Mouse (Mus musculus): Measurements from ENCODE around the gene Ncbp2. TPM values are rescaled to one million over a fixed set of nuclear protein-coding genes. Genes with fewer than 3 reads are reported as not detected.

The Ncbp2 gene
- 9.7 and 11.3 TPM in 2 replicates for polyA plus RNA-seq (2012; rRNA removed)

GRCm38 (mm10) chr16:31948345-31948774, at the start of gene Ncbp2, which contains the start of gene 0610012G03Rik:
Gene Ncbp2, plus strand, starts transcription at chr16:31948513.
Gene 0610012G03Rik, minus strand, starts transcription at chr16:31948494.
- Histone ChIP-seq H3K4me3 (ENCODE audit: control insufficient read depth, insufficient read depth, low read length) (peak within 1 kb of the TSS; percentile 84), H3K27ac (ENCODE audit: control insufficient read depth, insufficient read depth, low read length) (no peak within 1 kb of the TSS), H3K36me3 (ENCODE audit: control insufficient read depth, insufficient read depth, low read length) (no peaks in the 10 kb centered on the region), H3K27me3 (ENCODE audit: control insufficient read depth, insufficient read depth, low read length) (no peaks in the 10 kb centered on the region), H3K4me1 (replicated peaks; ENCODE audit: control insufficient read depth, insufficient read depth, low read length) (peaks cover 15% of the 10 kb centered on the region)
- 1% methylated on average over 55 of the region's 55 CpGs for WGBS
- TF ChIP-seq CTCF (IDR thresholded peaks at IDR 0.05; ENCODE audit: borderline replicate concordance, control insufficient read depth, extremely low read depth, insufficient read depth, low read length, poor library complexity) (peak; percentile 27; the same call in 1 of the 2 replicates), POLR2A (IDR thresholded peaks at IDR 0.05; ENCODE audit: control insufficient read depth, extremely low read depth, insufficient read depth, low read length, poor library complexity) (peak; percentile 43; the same call in 1 of the 2 replicates)
- peak; percentile 95 for DNase-seq

- no peaks in the 10 kb centered on the region for H3K27me3 ChIP-seq (ENCODE audit: control insufficient read depth, insufficient read depth, low read length)
- no peak overlapping the region for H3K4me3 ChIP-seq (ENCODE audit: control insufficient read depth, insufficient read depth, low read length)
- H3K4me1 ChIP-seq (replicated peaks; ENCODE audit: control insufficient read depth, insufficient read depth, low read length): no peaks in the 10 kb centered on the region
- no peak overlapping the region for H3K27ac ChIP-seq (ENCODE audit: control insufficient read depth, insufficient read depth, low read length)
- no peaks in the 10 kb centered on the region for H3K36me3 ChIP-seq (ENCODE audit: control insufficient read depth, insufficient read depth, low read length)
- no peak for DNase-seq
- no peak for TF ChIP-seq POLR2A (IDR thresholded peaks at IDR 0.05; ENCODE audit: control insufficient read depth, extremely low read depth, insufficient read depth, low read length, poor library complexity)
- TF ChIP-seq CTCF (IDR thresholded peaks at IDR 0.05; ENCODE audit: borderline replicate concordance, control insufficient read depth, extremely low read depth, insufficient read depth, low read length, poor library complexity): no peak
- 93% methylated on average over 18 of the region's 18 CpGs for WGBS
These were observed 49.6 kb upstream of the Ncbp2 start for GRCm38 (mm10) chr16:31898546-31899326.

- no peak for DNase-seq
- Histone ChIP-seq H3K4me3 (ENCODE audit: control insufficient read depth, insufficient read depth, low read length) (no peak overlapping the region), H3K36me3 (ENCODE audit: control insufficient read depth, insufficient read depth, low read length) (no peaks in the 10 kb centered on the region), H3K4me1 (replicated peaks; ENCODE audit: control insufficient read depth, insufficient read depth, low read length) (no peaks in the 10 kb centered on the region), H3K27me3 (ENCODE audit: control insufficient read depth, insufficient read depth, low read length) (no peaks in the 10 kb centered on the region), H3K27ac (ENCODE audit: control insufficient read depth, insufficient read depth, low read length) (no peak overlapping the region)
- 90% methylated on average over 1 of the region's 1 CpGs for WGBS
- TF ChIP-seq POLR2A (IDR thresholded peaks at IDR 0.05; ENCODE audit: control insufficient read depth, extremely low read depth, insufficient read depth, low read length, poor library complexity): no peak
- no peak for TF ChIP-seq CTCF (IDR thresholded peaks at IDR 0.05; ENCODE audit: borderline replicate concordance, control insufficient read depth, extremely low read depth, insufficient read depth, low read length, poor library complexity)
These were observed 46.4 kb upstream of the Ncbp2 start for GRCm38 (mm10) chr16:31901886-31902285.

DNA sequence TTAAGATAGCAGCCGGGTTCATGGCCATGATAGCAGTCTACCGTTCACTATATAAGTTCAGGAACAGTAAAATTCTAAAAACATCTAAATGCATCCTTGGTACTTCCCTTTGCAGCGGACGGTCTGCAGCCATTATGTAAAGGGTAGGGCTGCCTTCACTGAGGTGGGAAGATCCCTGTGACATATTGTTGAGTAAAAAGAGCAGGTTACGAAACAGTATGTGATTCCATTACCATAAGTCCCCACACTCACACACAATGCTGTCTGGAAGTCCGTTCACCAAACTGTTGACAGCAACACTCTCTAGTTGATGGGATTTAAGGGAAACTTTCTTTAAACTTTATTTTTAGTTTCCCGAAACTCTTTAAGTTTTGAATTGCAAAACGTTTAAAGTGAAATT, 45.1 kb upstream of the Ncbp2 start:
- H3K4me1 ChIP-seq (replicated peaks; ENCODE audit: control insufficient read depth, insufficient read depth, low read length): no peaks in the 10 kb centered on the region
- DNase-seq: no peak
- TF ChIP-seq POLR2A (IDR thresholded peaks at IDR 0.05; ENCODE audit: control insufficient read depth, extremely low read depth, insufficient read depth, low read length, poor library complexity): no peak
- TF ChIP-seq CTCF (IDR thresholded peaks at IDR 0.05; ENCODE audit: borderline replicate concordance, control insufficient read depth, extremely low read depth, insufficient read depth, low read length, poor library complexity): no peak
- H3K27ac ChIP-seq (ENCODE audit: control insufficient read depth, insufficient read depth, low read length): no peak overlapping the region
- H3K4me3 ChIP-seq (ENCODE audit: control insufficient read depth, insufficient read depth, low read length): no peak overlapping the region
- 92% methylated on average over 8 of the region's 8 CpGs for WGBS
- H3K27me3 ChIP-seq (ENCODE audit: control insufficient read depth, insufficient read depth, low read length): no peaks in the 10 kb centered on the region
- no peaks in the 10 kb centered on the region for H3K36me3 ChIP-seq (ENCODE audit: control insufficient read depth, insufficient read depth, low read length)

DNA sequence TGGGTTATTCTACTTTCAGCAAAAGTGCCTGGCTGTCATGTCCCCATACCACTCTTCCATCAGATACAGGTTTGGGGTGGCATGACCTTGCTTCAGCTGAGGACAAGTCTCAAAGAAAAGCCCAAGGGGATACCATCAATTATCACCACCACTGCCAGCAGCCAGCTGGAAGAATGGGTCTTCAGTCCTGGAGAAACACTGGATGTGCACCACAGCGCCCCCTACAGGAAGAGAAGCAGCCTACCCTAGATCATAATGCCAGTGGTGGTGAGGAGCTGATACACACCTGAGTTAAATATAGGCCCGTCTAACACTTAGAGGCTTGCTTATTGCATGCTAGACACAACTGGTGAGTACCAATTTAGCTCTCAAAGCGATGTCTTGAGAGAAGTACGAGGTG, 43.0 kb upstream of the Ncbp2 start:
- H3K4me1 ChIP-seq (replicated peaks; ENCODE audit: control insufficient read depth, insufficient read depth, low read length): no peaks in the 10 kb centered on the region
- peak; percentile 4 for DNase-seq
- no peak overlapping the region for H3K27ac ChIP-seq (ENCODE audit: control insufficient read depth, insufficient read depth, low read length)
- H3K36me3 ChIP-seq (ENCODE audit: control insufficient read depth, insufficient read depth, low read length): no peaks in the 10 kb centered on the region
- no peak overlapping the region for H3K4me3 ChIP-seq (ENCODE audit: control insufficient read depth, insufficient read depth, low read length)
- H3K27me3 ChIP-seq (ENCODE audit: control insufficient read depth, insufficient read depth, low read length): peaks cover 5% of the 10 kb centered on the region; the same call in 1 of the 2 replicates
- WGBS: 82% methylated on average over 4 of the region's 4 CpGs
- no peak for TF ChIP-seq POLR2A (IDR thresholded peaks at IDR 0.05; ENCODE audit: control insufficient read depth, extremely low read depth, insufficient read depth, low read length, poor library complexity)
- TF ChIP-seq CTCF (IDR thresholded peaks at IDR 0.05; ENCODE audit: borderline replicate concordance, control insufficient read depth, extremely low read depth, insufficient read depth, low read length, poor library complexity): no peak; the same call in 1 of the 2 replicates

DNA sequence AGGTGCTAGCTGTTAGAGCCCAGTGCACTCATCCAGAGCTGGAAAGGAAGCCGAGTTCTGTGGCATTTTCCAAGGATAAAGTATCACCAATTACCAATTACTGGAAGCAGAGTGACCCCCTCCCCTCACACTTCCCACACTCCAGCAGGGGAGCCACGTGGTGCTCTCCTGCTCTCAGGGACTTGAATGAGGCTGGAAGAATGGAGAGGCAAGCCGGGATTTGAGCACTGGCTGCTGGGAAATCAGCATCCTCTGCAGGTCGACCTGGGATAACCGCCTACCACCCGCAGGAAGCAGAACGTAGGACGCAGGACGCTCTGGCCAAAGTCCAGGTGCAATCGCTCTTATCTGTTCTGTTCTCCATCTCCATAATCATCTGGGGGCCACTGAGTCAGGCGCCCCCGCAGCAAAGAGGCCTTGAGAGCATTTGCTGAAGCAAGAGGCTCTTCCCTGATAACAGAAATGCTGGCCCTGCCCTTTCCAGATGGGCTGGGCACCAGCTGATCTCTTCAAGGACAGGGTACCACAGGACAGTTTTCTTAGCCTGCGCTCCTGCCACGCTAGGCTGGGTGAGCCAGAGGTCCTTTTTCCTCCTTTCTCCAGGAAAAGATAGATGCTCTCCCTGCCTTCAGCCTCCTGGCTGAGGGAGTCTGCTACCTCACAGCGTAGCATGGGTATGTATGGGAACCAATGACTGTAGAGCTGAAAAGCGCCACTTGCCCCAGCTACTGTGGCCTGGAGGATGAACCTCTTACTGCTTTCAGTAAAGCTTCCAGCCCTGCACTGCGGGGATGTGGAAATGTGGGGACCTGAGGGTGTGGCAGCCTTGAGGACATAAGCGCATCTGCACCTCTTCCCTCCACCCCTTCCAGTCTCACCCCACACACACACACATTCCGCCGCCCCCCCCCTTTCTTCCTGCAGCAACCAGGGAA, 42.2 kb upstream of the Ncbp2 start:
- Histone ChIP-seq H3K27me3 (ENCODE audit: control insufficient read depth, insufficient read depth, low read length) (peaks cover 5% of the 10 kb centered on the region; the same call in 1 of the 2 replicates), H3K27ac (ENCODE audit: control insufficient read depth, insufficient read depth, low read length) (no peak overlapping the region), H3K4me3 (ENCODE audit: control insufficient read depth, insufficient read depth, low read length) (no peak overlapping the region), H3K36me3 (ENCODE audit: control insufficient read depth, insufficient read depth, low read length) (no peaks in the 10 kb centered on the region), H3K4me1 (replicated peaks; ENCODE audit: control insufficient read depth, insufficient read depth, low read length) (no peaks in the 10 kb centered on the region)
- TF ChIP-seq CTCF (IDR thresholded peaks at IDR 0.05; ENCODE audit: borderline replicate concordance, control insufficient read depth, extremely low read depth, insufficient read depth, low read length, poor library complexity): no peak
- no peak for TF ChIP-seq POLR2A (IDR thresholded peaks at IDR 0.05; ENCODE audit: control insufficient read depth, extremely low read depth, insufficient read depth, low read length, poor library complexity)
- 71% methylated on average over 20 of the region's 20 CpGs for WGBS
- no peak for DNase-seq
